Mouse (Mus musculus) embryonic facial prominence, embryonic 12.5 days (tissue): ENCODE data around the gene Rtn1. TPM values are rescaled to one million over a fixed set of nuclear protein-coding genes. Genes with fewer than 3 reads are reported as not detected.

Source experiments
- ATAC-seq: fragments of 200-750 bp; cut with Nextera tagmentation; 2 replicates; pipeline ENCODE4 v1.8.0; 2017; ENCODE audit not compliant: insufficient number of reproducible peaks, insufficient read depth, low FRiP score, low TSS enrichment
- H3K27ac ChIP-seq: fragments of 300-500 bp; sonication (generic); 2 replicates; pipeline ENCODE4 v1.5.1; 2016; ENCODE audit warnings: mild to moderate bottlenecking
- H3K27me3 ChIP-seq: fragments of 300-500 bp; sonication (generic); 2 replicates; pipeline ENCODE4 v1.6.1; 2016; ENCODE audit warnings: mild to moderate bottlenecking, moderate library complexity
- H3K36me3 ChIP-seq: fragments of 300-500 bp; sonication (generic); 2 replicates; pipeline ENCODE4 v1.6.1; 2016; ENCODE audit warnings: mild to moderate bottlenecking
- H3K4me1 ChIP-seq: fragments of 300-500 bp; sonication (generic); 2 replicates; pipeline ENCODE4 v1.6.1; 2016
- H3K4me2 ChIP-seq: fragments of 300-500 bp; sonication (generic); replicated peaks from 2 replicates; pipeline ENCODE4 v1.6.1; 2016; ENCODE audit warnings: mild to moderate bottlenecking, moderate library complexity
- H3K4me3 ChIP-seq: fragments of 300-500 bp; sonication (generic); 2 replicates; pipeline ENCODE4 v1.5.1; 2016; ENCODE audit warnings: mild to moderate bottlenecking
- H3K9ac ChIP-seq: fragments of 300-500 bp; sonication (generic); 2 replicates; pipeline ENCODE4 v1.6.1; 2016; ENCODE audit warnings: mild to moderate bottlenecking, moderate library complexity
- H3K9me3 ChIP-seq: fragments of 300-500 bp; sonication (generic); 2 replicates; pipeline ENCODE4 v1.6.1; 2016; ENCODE audit warnings: mild to moderate bottlenecking, moderate library complexity
- WGBS: fragments of 180-500 bp; shearing (Covaris S2); methylation state at CpG from one replicate; pipeline ENCODE4 v1.1.7; 2016; 5-methylcytosine and 5-hydroxymethylcytosine counted together
- polyA plus RNA-seq: library from polyadenylated mRNA; unstranded; fragments of >200 nt; fragmentation: Nextera tagmentation; extraction: Ambion mirVana; gene quantifications from 2 replicates; pipeline ENCODE4 v1.2.1, GENCODE M21; 2016

Gene Rtn1
- polyA plus RNA-seq, 1 experiment from 2014 or later: 89.3 TPM

DNA sequence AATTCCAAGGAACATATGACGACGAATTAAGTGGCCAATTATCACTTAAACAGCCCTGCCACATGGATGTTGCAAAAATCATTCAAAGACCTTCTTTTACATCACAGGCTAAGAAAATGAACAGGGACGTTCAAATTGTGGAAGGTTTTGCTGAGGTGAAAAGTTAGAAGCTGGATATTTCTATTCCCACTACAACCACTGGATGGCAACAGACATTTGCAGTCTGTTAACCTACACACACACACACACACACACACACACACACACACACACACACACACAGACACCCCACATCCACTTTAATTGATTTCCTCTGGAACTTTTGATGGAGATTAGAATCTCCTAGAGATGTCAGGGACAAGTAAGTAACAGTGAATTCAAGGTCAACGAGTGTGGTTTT lies 117.6 kb downstream of the Rtn1 start:
- no peak overlapping the region for H3K27ac ChIP-seq
- no peaks in the 10 kb centered on the region for H3K36me3 ChIP-seq
- no peaks in the 10 kb centered on the region for H3K4me1 ChIP-seq
- no peaks in the 10 kb centered on the region for H3K27me3 ChIP-seq
- H3K4me3 ChIP-seq: no peak overlapping the region
- ATAC-seq: no peak
- no peak overlapping the region for H3K9ac ChIP-seq
- no peaks in the 10 kb centered on the region for H3K9me3 ChIP-seq
- no peak overlapping the region for H3K4me2 ChIP-seq
- WGBS: 92% methylated on average over 4 of the region's 4 CpGs

DNA sequence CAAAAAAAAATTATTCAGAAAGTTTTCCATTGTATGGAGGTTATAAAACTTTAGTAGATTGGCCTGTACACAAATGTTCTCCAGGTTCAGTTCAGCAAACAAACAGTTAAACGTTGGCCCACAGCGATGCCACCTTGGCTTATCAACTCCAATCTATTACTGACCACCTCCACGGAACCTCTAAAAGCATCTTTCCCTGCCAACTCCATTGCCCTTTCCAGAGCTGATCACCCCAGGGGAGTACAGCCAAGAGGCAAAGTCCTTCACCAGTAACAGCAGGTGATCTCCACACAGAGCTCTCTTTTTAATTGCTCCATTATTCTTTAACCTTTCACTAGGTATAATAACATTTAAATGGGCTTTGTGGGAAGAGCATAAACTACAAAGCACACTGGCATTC lies 120.6 kb downstream of the Rtn1 start:
- Histone ChIP-seq H3K9me3 (no peaks in the 10 kb centered on the region), H3K4me3 (no peak overlapping the region), H3K27ac (no peak overlapping the region), H3K4me1 (no peaks in the 10 kb centered on the region), H3K4me2 (no peak overlapping the region), H3K9ac (no peak overlapping the region), H3K27me3 (no peaks in the 10 kb centered on the region), H3K36me3 (no peaks in the 10 kb centered on the region)
- 69% methylated on average over 3 of the region's 3 CpGs for WGBS
- ATAC-seq: no peak

DNA sequence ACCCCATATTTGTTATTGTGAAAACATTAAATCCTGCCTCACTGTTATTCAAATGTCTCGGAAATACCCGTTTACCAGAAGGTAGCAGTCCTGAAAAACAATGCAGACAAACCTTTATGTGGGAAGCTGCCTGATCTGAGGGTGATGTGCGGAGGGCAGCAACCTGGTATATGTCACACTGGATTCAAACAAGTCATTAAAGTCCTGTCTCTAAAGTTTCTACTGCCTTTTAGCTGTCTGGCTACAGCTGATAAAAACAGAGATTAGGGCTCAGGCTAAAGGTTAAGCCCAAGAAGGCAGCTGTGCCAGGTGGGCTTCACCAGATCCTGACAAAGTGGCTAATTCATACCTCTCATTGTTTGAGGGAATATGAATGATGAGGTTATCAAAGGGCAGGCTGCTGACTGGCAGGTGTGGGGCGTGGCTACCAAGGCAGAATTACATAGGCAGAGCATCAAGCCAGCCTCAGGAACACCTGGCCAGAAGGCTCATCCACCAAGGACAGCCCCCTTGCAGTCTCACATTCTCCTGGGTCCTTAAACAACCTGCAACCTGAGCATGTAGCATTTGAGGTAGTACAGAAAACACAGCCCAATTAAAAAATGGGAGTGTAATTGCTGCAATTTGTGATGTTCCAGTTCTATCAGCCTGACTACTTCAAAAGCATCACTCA lies 121.4 kb downstream of the Rtn1 start:
- no peaks in the 10 kb centered on the region for H3K4me1 ChIP-seq
- no peaks in the 10 kb centered on the region for H3K36me3 ChIP-seq
- H3K27me3 ChIP-seq: no peaks in the 10 kb centered on the region
- no peak overlapping the region for H3K9ac ChIP-seq
- ATAC-seq: no peak
- no peaks in the 10 kb centered on the region for H3K9me3 ChIP-seq
- H3K4me3 ChIP-seq: no peak overlapping the region
- 77% methylated on average over 4 of the region's 4 CpGs for WGBS
- H3K4me2 ChIP-seq: no peak overlapping the region
- no peak overlapping the region for H3K27ac ChIP-seq

DNA sequence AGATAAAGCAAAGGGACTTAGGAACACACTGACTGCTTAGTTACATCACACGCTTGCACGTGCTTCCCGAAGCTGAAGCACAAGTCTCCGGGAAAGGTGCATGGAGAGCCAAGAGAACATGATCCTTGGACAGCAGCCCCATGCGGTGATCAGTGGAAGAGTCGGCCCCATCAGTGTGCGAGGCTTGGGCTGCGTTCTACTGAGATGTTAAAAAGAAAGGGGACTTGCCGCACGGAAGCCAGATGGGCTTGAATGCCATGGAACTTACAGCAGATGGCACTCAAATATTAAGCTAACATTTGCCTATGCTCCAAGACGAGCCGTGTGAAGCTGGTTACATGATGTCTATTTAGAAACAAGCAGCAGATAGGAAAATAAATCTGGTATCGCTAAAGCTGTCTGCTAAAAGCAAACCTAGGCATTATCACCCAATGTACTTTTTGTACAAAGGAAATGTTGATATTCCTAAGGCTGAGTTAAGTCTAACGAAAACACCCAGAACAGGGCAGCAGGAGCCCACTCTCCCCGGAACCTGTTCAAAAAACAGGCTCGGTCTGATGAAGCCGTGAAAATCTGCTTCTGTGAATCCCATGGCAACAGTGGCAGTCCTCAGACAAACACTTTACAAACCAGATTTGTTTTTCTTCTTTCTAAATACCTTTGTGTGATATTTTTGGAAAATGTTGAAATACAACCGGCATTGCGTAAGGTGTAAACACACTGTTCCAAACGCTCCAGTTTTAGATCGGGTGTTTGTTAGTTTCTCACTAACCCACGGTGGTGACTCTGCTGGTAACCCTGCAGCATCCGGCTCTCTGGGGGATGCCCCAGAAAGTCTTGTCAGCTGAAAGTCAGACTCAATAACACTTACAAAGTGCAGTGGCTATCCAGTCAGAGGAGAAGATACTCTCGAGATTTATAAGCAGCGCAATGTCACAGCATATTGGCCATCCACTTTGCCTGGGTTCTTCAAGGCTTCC lies 123.2 kb downstream of the Rtn1 start:
- H3K4me2 ChIP-seq: no peak overlapping the region
- WGBS: 85% methylated on average over 25 of the region's 25 CpGs
- H3K27me3 ChIP-seq: no peaks in the 10 kb centered on the region
- H3K36me3 ChIP-seq: no peaks in the 10 kb centered on the region
- H3K9me3 ChIP-seq: no peaks in the 10 kb centered on the region
- no peaks in the 10 kb centered on the region for H3K4me1 ChIP-seq
- ATAC-seq: no peak
- no peak overlapping the region for H3K9ac ChIP-seq
- H3K4me3 ChIP-seq: no peak overlapping the region
- H3K27ac ChIP-seq: no peak overlapping the region

DNA sequence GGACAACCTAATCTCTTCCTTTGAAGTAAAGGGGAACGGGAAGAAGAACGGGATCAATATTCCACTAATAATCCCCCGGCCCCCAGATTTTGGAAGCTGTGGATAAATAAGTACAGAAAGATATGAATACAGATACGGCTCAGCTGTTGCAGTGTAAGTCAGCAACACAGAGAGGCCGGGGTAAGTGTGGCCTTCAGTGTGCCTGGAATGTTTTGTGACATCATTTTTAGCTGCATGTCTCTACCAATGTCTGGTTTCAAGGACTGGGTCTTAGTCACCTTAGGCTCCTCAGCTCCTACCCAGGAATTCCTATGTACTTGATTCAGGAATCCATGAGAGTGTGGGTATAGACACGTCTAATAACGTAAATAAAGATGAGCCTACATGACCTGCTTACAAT lies 124.3 kb downstream of the Rtn1 start:
- no peak overlapping the region for H3K27ac ChIP-seq
- H3K27me3 ChIP-seq: no peaks in the 10 kb centered on the region
- H3K4me1 ChIP-seq: no peaks in the 10 kb centered on the region
- H3K9ac ChIP-seq: no peak overlapping the region
- no peak overlapping the region for H3K4me3 ChIP-seq
- no peak for ATAC-seq
- no peaks in the 10 kb centered on the region for H3K36me3 ChIP-seq
- WGBS: 92% methylated on average over 7 of the region's 7 CpGs
- H3K4me2 ChIP-seq: no peak overlapping the region
- no peaks in the 10 kb centered on the region for H3K9me3 ChIP-seq

DNA sequence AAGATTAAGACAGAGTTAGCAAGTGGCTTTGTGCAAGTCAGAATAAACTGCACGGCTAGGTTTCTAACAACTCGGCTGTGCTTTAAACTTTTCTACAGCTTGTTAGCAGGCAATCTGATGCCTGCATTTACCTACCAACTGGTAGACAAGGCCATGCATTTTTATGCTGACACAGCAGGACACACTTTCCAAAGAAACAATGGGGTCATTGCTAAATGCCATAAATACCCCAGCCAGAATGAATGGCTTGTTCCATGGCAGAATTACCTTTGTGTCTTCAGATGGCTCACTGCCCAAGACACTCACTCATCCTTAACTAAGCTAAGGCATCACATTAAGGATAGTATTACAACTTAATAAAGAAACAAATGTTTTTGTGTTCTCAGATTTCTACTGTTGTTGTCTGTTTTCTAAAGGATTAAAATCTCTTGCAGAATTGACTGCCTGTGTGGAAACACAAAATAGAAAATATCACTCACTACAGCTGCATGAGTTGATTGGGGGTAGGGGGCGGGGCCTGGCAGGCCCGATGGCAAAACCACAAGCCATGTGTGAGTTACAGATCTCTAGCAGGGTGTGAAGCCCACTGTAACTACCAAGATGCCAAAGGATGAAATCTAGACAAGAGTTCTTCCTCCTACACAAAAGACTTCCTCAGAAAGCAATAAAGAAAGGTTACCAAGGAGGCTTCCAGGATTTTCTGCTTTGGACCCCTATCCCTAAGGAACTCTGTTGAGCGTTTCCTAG lies 129.6 kb downstream of the Rtn1 start:
- ATAC-seq: no peak
- Histone ChIP-seq H3K36me3 (no peaks in the 10 kb centered on the region), H3K4me3 (no peak overlapping the region), H3K9me3 (no peaks in the 10 kb centered on the region), H3K27me3 (no peaks in the 10 kb centered on the region), H3K4me1 (no peaks in the 10 kb centered on the region), H3K4me2 (no peak overlapping the region), H3K9ac (no peak overlapping the region), H3K27ac (no peak overlapping the region)
- WGBS: 79% methylated on average over 5 of the region's 5 CpGs

DNA sequence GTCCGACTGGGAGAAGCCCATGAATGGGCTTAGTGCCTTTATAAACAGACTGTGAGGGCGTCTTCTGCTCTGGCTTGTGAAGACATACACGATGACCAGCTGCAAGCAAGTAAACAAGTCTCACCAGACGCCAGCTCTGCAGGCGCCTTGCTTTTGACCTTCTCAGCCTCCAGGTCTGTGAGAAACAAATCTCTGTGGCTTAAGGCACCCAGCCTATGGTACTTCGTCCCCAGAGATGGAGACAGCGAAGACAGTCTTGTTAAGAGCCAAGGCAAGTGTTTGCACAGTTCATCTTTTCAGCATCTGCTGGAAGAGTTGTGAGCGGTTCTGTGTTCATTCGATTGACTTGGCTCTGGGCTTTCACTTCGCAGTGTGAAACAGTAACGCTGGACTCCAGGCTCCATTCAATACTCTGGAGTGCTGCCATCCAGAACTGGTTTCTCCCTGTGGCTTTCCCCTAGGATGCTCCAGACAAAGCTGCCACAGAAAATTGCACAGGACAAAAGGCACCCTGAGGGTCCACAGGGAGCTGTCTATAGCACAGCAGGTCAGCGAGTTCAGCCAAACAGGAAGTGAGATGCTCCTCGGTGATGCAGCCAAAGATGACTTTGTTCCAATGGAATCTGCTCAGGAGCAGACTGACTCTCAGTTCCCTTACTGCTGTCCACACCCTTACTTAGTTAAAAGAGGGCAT lies 135.0 kb downstream of the Rtn1 start:
- Histone ChIP-seq H3K9ac (no peak overlapping the region), H3K4me2 (no peak overlapping the region), H3K36me3 (no peaks in the 10 kb centered on the region), H3K27me3 (no peaks in the 10 kb centered on the region), H3K4me1 (no peaks in the 10 kb centered on the region), H3K4me3 (no peak overlapping the region), H3K27ac (no peak overlapping the region), H3K9me3 (no peaks in the 10 kb centered on the region)
- 57% methylated on average over 13 of the region's 13 CpGs for WGBS
- ATAC-seq: no peak

DNA sequence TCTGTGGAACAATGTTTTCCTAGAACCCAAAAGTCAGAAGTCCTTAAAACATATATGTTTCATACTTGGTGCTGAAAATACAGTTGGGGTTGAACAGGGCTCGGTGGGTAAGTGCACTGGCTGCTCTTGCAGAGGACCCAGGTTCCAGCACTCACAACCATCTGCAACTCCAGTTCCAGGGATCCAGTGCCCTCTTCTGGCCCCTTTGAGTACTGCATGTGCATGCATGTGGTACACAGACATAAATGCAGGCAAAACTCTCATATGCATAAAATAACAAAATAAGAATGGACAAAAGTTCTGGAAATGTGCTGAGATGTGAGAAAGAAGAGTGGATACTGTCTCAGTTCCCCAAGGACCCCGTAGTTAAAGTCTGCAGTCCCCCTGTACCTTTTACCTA lies 141.2 kb downstream of the Rtn1 start:
- Histone ChIP-seq H3K27ac (no peak overlapping the region), H3K36me3 (no peaks in the 10 kb centered on the region), H3K4me2 (no peak overlapping the region), H3K9me3 (no peaks in the 10 kb centered on the region), H3K27me3 (no peaks in the 10 kb centered on the region), H3K9ac (no peak overlapping the region), H3K4me3 (no peak overlapping the region), H3K4me1 (no peaks in the 10 kb centered on the region)
- 77% methylated on average over 2 of the region's 2 CpGs for WGBS
- ATAC-seq: no peak

DNA sequence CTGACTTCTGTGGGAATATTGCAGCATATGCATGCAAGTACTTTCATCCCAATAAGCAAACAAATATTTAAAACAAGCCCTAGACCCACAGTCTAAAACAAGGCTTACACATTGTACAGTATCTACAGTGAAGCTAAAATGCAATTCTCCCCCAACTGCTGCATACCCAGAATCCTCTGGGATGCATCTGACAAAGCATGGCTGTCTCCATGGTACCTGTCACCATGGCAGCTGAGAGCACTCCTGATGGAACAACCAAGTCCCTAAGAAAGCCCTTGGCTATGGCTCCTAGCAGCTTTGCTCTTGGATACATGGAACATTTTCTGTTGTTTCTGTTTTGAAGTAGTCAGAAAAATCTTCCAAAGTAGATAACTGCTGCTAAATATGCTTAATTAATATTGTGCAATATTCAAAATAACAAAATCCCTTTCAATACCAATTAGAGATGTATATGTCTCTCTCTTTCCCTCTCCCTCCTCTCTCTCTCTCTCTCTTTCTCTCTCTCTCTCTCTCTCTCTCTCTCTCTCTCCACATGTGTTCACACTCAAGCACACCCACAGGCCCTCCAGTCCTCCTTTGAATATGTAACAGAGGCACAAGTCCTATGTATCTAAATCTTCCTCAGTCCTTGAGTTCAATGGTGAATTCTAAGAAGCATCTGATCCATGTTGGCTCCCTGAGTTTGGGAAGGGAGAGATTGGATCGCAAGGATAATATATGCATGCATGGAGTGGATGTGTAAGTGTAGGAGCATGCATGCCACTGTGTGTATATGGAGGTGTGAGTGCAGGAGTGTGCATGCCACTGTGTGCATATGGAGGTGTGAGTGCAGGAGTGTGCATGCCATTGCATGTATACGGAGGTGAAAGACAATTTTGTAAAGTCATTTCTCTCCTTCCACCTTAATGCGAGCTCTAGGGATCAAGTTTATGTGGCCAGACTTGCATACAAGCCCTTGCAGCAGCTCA lies 143.3 kb downstream of the Rtn1 start:
- Histone ChIP-seq H3K4me2 (no peak overlapping the region), H3K9me3 (no peaks in the 10 kb centered on the region), H3K27me3 (no peaks in the 10 kb centered on the region), H3K27ac (no peak overlapping the region), H3K36me3 (no peaks in the 10 kb centered on the region), H3K4me3 (no peak overlapping the region), H3K9ac (no peak overlapping the region), H3K4me1 (no peaks in the 10 kb centered on the region)
- ATAC-seq: no peak
- WGBS: 81% methylated on average over 3 of the region's 3 CpGs

DNA sequence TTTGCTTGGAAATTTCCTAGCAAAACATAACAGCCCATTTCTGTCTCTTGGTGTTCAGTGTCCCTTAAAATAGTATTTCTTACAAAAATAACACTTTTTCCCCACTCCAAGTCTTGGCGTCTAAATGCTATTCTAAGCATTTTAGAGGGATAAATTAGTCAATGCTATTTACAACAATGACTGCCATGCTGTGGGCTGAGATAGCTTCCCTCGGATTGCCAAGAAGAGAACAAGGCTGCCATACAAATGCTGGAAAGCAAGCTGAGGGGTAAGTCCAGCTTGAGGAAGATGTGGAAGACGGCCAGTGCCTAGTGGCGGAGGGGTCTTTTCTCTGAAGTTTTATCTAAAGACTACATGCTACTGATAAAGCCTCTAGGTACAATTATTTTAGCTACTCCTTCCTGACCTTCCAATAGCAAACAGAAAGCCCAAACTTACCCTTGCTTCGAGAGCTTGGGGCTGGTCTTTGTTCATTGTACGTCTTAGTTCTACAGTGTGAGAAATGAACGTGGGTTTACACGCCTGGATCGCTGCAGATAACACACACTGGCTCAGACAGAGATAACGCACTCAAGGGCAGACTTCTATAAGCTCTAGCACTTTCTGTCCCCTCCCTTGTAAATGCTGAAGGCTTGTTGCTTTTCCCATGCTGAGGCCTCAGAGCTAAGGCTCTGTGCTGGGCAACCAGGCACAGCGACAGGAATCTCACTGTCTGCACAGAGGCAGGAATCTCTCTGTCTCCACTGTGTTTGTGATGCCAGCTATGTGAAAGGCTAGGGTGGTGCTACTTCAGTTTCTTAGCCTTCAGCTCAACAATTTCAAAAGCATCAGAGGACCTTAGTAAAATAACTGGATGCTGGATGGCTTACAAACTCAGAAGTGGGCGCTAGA lies 145.4 kb downstream of the Rtn1 start:
- no peaks in the 10 kb centered on the region for H3K36me3 ChIP-seq
- 80% methylated on average over 12 of the region's 12 CpGs for WGBS
- no peak overlapping the region for H3K4me3 ChIP-seq
- no peak overlapping the region for H3K27ac ChIP-seq
- H3K9me3 ChIP-seq: no peaks in the 10 kb centered on the region
- H3K9ac ChIP-seq: no peak overlapping the region
- no peak overlapping the region for H3K4me2 ChIP-seq
- H3K4me1 ChIP-seq: no peaks in the 10 kb centered on the region
- H3K27me3 ChIP-seq: no peaks in the 10 kb centered on the region
- ATAC-seq: no peak
